Mouse (Mus musculus) cerebellum, adult 18-20 months (tissue): ENCODE data around the gene Top2a.
"Not testable (repeated sequence)": the region's sequence is repeated elsewhere in the genome, so short reads cannot be mapped to it uniquely, and the experiment has no call there.

Source experiments
- DNase-seq, 2 experiments: peaks; one replicate each; pipeline ENCODE4 v3.0.0; 2021

Gene Top2a

DNA sequence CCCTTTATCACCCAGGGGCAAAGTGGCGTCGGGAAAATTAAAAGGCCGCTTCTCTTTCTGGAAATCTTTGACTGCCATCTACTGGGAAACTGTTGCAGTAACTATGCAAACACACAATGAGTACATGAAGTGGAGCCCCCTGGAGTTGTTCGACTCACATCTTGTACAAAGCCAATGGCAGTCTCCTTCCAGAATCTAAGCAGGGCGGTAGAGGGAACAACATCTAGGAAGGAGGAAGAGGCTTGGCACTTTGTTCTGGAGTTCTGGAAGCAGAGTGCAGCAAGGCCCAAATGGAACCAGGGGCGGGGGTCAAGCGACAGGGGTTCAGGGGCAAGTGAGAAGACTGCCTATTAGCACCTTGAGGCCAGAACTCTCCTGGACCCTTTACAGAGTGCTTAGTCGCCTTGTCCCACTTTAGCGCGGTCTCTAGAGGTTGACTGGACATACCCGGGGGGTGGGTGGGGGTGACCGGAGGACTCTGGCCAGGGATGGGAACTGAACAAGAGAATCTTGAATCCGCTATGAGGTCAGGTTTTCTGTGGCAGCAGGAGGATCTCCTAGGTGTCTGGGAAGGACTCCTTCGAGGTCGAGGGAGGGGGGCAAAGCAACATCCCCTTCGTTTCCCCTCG lies 16.5 kb upstream of the Top2a start:
- DNase-seq: peak in 1 of 2 experiments; percentile 11

DNA sequence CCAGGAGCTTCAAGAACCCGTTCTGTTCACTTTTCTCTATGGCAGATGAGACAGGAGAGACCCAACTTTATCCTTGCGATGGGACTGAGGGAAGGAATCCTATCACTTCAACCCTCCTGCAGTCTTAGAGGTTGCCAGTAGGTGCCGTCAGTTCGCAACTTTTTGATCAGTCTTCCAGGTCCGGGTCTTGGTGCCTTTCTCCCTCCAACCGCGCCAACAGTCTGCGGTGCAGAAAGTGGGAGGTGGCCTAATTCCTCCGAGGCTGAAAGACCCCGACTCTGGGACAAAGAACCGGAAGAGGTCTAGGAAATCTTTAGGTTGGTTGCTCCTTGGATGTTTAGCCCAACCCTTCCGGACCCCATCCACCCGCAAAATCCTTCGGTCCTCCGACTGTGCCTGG lies 15.8 kb upstream of the Top2a start:
- DNase-seq: peak; percentile 66 to 68

GRCm38 (mm10) chr11:99036254-99036653 lies 12.3 kb upstream of the Top2a start:
- no peak for DNase-seq

DNA sequence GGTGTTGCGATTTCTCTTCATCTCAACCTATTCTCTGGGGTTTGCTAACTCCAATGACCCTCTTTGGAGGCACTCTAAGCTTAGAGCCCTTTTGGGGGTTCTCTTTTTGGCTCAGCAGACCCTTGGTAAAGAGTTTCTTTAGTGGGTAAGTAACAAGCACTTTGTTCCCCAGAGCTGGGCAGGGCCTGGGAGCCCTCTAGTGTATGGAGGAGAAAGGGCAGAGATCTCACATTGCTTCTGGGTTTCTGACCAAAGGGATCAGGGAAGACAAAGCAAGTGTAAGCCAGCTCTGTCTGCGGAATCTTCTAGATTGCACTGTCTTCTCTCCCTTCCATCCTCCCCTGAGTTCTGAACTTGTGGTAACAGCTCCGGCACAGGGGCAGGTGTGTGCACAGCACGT lies 11.4 kb upstream of the Top2a start:
- no peak for DNase-seq

GRCm38 (mm10) chr11:99026899-99027440 lies 3.0 kb upstream of the Top2a start:
- no peak for DNase-seq

- DNase-seq: no peak
Observed at GRCm38 (mm10) chr11:99025878-99026277, 1.9 kb upstream of the Top2a start.

GRCm38 (mm10) chr11:99024468-99025134 lies 612 bp upstream of the Top2a start:
- DNase-seq: no peak

GRCm38 (mm10) chr11:99023094-99023493 lies 895 bp downstream of the Top2a start:
- DNase-seq: no peak

GRCm38 (mm10) chr11:99022384-99022933 lies 1.5 kb downstream of the Top2a start:
- no peak for DNase-seq

GRCm38 (mm10) chr11:99019844-99020243 lies 4.1 kb downstream of the Top2a start:
- DNase-seq: no peak

DNA sequence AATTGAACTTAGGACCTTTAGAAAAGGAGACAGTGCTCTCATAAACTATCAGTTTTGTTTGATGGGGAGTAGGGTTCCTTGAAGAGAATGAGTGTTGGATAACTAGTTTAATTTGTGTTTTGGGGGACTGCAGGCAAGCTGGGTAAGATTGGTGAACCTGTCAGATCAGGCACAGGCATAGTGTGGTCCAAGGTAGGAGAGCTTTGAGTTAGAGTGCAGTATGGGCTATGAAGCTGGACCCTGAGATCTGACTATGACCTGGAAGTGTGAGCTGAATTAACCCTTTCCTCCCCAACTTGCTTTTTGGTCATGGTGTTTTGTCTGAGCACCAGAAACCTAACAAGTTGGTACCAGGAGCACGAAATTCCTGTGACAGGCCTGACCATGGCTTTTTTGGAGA lies 10.1 kb downstream of the Top2a start:
- no peak for DNase-seq

DNA sequence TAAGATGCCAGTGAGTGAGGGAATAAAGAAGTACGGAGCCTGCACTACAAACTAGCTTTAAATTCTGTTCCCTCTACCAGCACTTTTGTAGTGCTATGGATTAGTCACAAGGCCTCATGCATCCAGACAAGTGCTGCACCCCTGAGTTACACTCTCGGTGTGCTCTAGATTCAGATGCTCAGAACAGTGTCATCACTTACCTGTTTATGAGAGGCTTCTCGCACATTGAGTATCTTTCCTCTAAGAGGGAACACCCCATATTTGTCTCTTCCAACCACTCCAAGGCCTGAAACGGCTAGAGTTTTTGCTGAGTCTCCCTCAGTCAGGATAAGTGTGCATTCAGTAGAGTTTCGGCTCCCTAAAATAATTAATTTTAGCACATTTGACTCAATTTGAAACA lies 13.3 kb downstream of the Top2a start:
- DNase-seq: no peak

DNA sequence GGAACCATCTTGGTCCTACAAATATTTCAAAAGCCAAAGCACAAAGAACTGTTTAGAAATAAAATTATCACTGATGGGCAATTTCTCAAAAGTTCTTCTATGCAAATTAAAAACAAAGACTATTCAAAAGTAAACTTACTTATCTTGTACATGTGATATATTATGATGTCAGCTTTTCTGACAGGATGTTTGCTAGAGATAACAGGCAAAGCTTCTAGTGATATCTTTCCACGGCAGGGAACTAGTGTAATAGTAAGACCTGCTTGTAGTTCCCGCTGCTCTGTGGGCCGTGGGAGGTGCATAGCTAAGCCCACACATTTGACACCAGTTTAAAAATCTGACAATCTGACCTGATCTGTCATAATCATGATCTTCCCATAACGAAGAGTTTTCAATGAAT lies 13.9 kb downstream of the Top2a start:
- no peak for DNase-seq

DNA sequence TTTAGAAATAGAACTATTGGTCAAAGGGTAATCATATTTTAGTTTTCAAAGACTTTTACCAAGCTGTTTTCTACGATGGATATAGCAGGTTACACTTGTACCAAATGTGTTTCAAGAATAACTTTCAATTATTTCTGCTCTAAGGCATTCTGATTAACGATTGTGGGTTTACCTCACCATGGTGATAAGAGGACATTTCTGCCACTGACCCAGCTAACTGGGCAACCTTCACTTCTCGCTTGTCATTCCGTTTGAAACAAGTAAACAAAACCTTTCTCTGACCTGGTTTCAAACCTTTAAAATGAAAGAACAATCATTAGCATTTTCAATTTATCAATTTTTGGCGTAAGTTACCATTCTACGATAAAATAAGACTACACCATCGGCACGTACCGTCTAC lies 17.2 kb downstream of the Top2a start:
- no peak for DNase-seq

GRCm38 (mm10) chr11:98999243-98999642 lies 24.7 kb downstream of the Top2a start:
- no peak for DNase-seq

- no peak for DNase-seq
Observed at GRCm38 (mm10) chr11:98998776-98999175, 25.2 kb downstream of the Top2a start.

GRCm38 (mm10) chr11:98997659-98998058 lies 26.3 kb downstream of the Top2a start:
- no peak for DNase-seq

DNA sequence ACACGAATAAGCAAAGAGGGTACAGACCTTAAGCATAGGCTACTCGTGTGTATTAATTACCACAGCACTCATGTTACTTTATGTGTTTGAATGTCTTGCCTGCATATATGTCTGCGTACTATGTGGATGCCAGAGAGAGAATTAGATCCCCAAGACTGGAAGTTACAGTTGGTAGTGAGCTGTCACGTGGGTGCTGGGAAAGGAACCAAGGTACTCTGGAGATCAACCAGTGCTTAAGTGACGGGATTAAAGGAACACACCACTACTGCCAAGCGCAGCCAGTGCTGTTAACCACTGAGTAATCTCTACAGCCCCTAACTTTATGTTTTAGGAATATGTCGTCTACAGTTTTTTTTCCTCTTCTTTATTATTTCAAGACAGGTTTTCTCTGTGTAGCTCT lies 28.0 kb downstream of the Top2a start:
- DNase-seq: no peak

DNA sequence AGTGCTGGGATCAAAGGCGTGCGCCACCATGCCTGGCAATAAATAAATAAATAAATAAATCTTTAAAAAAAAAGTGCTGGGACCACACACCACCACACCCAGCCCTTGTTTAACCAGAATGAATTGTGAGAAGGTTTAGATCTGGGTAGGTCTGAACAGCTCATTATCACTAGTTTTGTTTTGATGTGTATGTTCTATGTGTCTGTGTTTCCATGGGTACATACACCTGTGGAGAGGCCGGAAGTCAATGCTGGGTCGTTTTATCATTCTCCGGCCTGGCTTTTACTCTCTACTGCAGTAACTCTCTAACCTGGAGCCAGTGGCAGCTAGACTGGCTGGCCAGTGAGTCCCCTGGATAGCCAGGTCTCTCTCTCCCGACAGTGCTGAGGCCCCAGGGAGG lies 33.1 kb downstream of the Top2a start:
- DNase-seq: no peak

DNA sequence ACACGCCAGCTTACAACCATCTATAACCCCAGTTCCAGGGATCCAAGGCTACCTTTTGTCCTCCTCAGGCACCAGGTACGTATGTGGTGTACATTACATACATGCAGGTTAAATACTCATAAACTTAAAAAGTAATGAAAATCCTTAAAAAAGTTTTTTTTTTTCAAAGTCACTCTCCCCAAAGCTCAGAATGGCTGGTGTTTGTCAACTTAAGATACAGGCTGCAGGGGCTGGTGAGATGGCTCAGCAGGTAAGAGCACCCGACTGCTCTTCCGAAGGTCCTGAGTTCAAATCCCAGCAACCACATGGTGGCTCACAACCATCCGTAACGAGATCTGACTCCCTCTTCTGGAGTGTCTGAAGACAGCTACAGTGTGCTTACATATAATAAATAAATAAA lies 35.7 kb downstream of the Top2a start:
- not testable (repeated sequence) for DNase-seq

DNA sequence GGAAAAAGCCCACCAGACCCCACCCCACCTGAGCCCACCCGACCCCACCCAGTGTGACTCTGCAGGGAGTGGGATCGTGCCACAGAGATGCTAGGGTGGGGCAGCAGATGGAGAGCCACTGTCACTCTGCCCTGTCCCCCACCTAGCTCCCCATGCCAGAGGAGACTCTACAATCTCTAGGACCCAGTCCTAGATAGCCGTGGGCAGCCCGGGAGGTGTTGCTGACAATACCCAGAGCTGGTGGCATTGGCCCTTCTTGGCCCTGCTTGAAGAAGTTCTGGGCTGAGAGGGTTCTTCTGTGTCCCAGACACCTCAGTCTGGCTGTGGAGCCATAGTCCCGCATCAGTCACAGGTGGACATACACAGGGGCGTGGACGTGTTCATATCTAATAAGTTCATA lies 38.4 kb downstream of the Top2a start:
- no peak for DNase-seq

- peak in 1 of 2 experiments; percentile 4 for DNase-seq
Observed at GRCm38 (mm10) chr11:98983551-98983950, 40.4 kb downstream of the Top2a start.

GRCm38 (mm10) chr11:98982773-98983133 lies 41.2 kb downstream of the Top2a start, which contains the start of gene Gjd3:
Gene Gjd3, minus strand, starts transcription at chr11:98983016.
- peak in 1 of 2 experiments; percentile 34 for DNase-seq
